Mouse (Mus musculus): ENCODE measurements at regions not wholly inside any gene's neighbourhood (a gene's known extent, or its start where the extent isn't known, plus 50 kb on each side); places are given as distances from the start of the nearest gene placed in this dataset.

DNA sequence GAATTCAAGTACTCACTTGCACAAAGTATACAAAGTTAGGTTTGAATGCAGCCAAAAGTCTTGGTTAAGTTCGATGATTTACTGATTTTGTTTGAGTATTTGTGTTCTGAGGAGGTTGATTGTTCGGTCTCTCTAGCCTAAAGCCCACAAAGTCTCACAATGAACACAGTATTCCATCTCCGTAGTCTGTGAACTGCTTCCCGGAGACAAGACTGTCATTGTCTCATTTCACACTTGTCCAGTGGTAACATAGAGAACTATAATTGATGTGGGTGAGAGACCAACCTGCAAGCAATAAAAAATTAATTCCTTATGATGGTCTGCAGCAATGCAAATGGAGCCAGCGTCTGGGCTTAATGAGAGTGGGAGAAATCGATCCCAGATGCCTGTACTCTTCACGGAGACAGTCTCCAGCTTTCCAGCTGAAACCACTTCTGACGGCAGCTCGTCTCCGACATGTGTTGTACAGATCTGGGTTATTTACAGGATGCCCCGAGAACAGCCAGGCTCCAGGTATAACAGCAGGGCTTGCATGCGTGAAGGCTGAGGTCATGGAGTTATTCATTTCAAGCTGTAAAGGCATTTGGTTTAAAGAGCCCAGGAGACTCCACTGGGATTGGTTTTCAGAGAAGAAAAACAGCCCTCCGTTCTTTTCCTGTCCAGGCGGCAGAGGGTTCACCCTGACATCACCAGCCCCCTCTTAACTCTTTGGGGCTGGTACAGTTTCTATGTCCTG is 75.2 kb downstream of the Asb13 start:
- no peak for DNase-seq (ENCODE audit: low spot score)
